Mouse (Mus musculus) heart, postnatal 4 days (tissue): ENCODE results near the gene Gm21721. TPM values are rescaled to one million over a fixed set of nuclear protein-coding genes. Genes with fewer than 3 reads are reported as not detected.
"Not testable (repeated sequence)": the region's sequence is repeated elsewhere in the genome, so short reads cannot be mapped to it uniquely, and the experiment has no call there.

Experiments used
- DNase-seq: peaks from one replicate; pipeline ENCODE4 v3.0.0; 2021
- total RNA-seq, 2 experiments: library from RNA; stranded (reverse); gene quantifications; 2 replicates each; pipeline ENCODE4 v1.2.3; 2021

Gene Gm21721
- total RNA-seq = not detected

- not testable (repeated sequence) for DNase-seq
Observed at GRCm38 (mm10) chrY:9202090-9202489, at the start of gene Gm21721. TSS of gene Gm21721 (minus strand) at chrY:9202190.

Other genes starting within 250 kb of the Gm21721 start
- gene Gm21292, start 68.3 kb downstream of the Gm21721 start, total RNA-seq = not detected
- not detected for gene Gm21812, start 145.0 kb upstream of the Gm21721 start, total RNA-seq
- gene Gm21874, start 214.0 kb upstream of the Gm21721 start, total RNA-seq = not detected